Mouse (Mus musculus) urinary bladder, adult 2 months (tissue): ENCODE results near the gene Susd3. TPM values are rescaled to one million over a fixed set of nuclear protein-coding genes. Genes with fewer than 3 reads are reported as not detected.
A peak's percentile ranks its signal among the peaks of the same experiment; 100 is the strongest.

ENCODE experiments used
- DNase-seq: peaks from one replicate; pipeline ENCODE4 v3.0.0; 2022; ENCODE audit warnings: low spot score
- polyA plus RNA-seq: library from polyadenylated mRNA; depleted of rRNA; stranded (reverse); fragments of >200 nt; gene quantifications from 2 replicates; pipeline ENCODE4 v1.2.3, GENCODE M21; 2012

The Susd3 gene
- polyA plus RNA-seq, 1 experiment = 2.6 TPM

DNA sequence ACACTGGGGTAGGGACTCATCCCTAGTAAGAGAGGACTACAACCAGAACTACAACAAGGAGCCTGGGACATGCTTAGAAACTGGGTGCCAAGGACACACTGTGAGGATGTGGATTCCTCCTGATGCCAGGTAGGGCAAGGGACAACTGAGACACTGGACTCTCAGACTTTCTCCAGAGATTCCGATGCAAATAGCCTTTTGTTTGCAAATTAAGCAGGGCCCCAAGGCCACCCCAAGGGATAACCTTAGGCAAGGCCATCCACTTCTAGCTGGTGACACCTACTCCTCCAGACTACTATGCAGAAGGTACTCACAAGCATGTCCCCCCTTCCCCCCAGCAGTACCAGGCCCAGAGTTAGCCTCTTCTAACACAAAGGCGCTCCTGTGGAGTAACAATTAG is 1.9 kb downstream of the Susd3 start:
- no peak for DNase-seq

DNA sequence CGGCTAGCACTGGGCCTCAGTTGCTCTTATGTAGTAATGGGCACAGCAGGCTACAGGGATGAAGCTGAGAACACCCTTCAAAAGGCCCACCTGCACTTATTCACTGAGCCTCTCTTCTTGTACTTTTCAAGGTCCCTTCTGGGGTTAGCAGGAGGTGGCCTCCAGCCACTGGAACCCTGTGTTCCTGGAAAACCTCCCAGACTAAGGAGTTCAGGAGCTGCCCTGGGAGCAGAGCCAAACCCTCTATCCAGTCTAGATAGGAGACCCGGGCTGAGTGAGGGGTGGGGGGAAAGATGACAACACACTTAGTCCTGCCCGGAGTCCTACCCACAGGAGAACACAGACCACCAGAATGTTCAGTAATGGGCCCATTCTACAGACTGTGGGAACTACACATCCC is 2.5 kb downstream of the Susd3 start:
- DNase-seq = no peak

DNA sequence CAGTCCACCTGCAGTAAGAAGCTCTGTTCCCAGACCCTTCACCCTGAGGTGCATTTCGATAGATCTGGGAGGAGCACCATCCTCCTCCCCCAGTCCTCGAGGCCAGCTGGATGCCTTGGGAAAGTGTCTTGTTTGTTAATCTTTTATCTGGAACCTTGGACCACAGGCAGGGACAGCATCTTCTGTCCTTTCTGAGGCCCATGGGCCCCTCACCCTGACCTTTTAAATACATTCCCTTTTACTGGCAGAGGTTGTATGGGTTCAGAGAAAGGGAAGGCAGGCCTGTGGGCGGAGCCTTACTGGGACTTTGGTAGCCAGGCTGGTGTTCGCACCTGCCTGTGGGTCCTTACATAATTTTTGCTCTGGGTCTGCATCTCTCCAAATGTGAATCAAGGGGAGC is 3.3 kb downstream of the Susd3 start:
- DNase-seq = no peak

DNA sequence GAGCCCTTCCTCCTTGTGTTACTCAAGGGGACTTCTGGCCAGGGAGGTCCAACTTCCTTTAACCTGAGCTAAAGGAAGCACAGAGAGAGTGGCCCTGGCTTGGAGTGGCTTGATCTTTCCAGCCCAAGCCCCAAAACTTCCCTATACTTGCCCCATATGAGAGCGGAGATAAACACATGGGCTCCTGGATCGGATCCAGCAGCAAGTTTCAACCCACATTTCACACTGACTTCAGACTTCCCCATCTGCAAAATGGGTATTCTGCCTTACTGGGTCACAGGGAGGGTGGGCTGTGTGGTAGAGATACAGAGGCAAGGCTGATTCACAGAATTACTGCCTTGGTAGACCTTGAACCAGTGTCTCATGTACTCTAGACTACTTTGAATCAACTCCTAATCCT is 5.0 kb downstream of the Susd3 start:
- DNase-seq = no peak

DNA sequence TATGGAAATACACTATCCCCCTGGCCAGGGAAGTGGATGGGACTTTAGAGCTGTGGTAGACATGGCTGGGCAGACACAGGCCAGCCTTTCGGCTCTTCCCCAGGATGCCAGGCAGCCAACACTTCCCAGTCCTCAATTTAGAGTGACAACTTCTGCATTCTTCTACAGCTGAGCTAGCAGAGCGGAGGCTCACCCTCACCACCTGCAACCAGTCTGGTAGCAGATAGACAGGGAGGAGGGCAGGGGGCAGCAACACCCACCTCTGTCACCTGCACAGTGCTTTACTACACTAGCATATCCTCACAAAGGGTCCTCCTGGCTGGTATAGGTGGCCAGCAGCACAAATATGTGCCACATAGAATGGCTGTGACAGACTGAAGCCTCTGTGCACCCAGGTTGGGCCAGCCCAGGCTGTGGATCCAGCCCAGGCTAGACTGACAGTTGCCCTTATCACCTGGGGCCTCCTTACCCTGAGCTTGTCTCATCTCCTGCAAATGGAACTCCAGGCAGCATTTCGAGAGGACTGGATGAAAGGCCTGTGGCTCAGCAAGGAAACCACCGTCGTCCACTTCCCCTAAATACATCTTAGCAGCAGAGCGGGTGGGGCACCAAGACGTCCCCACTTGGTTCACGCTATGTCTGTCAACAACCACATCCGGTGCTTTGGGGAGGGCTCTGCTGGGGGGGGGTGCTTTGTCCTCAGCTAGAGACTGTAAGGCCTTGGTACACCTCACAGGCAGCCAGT is 6.0 kb downstream of the Susd3 start:
- no peak for DNase-seq

DNA sequence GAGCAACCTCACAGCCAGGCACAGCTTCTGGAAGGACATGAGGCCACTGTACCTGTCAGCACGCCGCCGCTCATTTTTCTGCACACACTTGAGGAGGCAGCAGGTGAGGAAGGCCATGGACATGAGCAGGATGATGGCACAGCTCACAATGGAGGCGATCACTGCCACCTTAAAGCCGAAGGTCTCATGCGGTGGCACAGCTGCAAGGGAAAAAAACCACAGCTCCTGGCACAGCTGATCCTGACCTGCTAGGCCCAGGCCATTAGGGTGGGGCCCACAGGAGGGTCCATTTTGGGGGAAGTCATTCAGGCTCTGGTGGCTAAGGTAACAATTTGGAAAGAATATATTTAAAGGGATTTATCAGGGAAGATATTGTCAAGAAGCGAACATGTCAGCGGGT is 9.8 kb downstream of the Susd3 start:
- DNase-seq = no peak

DNA sequence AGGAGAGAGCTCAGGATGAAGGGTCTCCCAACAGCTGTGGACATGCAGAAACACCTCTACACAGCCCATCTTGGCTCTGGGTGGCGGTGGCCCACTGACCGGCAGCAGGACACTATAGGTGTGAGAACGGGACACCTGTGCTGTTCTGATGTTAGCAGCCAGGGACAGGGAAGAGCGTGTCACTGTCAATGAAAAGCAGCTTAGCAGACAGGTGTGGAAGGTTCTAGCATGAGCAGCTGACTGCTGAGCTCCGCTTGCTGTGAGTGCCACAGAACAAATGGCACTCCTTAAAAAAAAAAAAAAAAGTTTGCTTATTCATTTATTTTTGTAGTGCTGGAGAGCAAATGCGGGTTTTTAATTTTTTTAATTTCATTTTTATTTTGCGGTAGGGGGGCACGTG is 10.9 kb downstream of the Susd3 start:
- DNase-seq = no peak

DNA sequence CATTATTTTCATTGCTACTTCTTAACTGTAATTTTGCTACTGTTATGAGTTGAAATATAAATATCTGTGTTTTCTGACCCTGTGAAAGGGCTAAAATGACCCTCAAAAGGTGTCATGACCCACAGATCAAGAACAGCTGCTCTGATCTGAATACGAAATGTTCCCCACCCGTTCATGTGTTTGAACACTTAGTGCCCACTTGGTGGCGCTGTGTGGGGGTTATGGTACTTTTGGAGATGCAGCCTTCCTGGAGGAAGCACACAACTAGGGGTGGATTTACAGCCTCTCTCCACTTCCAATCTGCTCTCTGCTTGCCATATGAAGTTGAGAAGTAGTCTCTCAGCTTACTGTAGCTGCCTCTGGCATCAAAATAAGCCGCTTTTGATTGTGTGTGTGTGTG is 13.8 kb downstream of the Susd3 start:
- DNase-seq = no peak

DNA sequence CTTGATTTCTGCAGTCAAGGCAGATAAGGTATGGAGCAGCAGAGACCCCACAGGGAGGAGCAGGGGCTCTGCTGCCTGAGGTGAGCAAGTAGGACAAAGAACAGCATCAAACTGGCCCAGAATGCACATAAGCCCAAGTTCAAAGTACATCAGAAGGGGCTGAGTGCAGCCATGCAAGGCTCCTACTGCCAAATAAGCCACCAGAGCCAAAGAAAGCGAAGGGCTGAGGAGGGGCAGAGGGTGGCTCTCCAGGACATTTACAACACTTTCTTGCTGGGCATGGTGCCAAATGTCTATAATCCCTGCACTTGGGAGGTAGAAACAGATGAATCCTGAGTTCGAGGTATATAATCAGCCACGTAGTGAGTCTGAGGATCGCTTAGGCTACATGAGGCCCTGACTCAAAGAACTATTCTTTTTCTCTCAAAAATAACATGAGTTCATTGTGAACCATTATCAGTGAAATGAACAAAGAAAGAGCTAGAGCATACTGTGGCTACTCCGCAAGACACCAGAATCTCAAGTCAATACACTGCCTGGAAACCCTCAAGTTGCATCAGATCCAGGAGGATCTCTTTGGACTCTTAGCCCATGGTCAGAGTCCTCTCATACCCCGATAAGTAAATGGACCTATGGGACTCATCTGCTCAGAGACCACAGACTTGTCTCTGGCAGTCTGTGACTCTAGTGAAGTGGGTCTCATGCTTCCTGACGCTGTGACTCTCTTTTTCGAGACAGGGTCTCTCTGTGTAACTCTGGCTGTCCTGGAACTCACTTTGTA is 14.5 kb downstream of the Susd3 start:
- no peak for DNase-seq

DNA sequence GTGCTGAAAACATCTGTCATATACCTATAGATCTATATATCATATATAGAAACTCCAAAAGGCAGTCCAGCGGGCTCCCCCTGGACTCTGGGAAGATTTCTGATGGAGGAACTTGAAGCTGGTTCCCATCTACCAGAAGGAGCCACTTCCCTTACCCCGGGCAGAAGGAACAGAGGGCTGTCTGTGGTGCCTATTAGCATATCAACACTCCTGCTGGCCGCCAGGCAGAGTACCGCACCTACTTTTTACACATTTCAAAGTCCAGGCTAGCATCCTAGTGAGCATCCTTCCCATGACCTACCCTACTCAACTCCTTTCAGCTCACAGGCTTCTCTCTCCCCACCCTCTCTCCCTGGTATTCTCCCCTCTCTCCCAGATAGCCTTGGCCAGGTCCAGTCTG is 22.9 kb downstream of the Susd3 start:
- no peak for DNase-seq

DNA sequence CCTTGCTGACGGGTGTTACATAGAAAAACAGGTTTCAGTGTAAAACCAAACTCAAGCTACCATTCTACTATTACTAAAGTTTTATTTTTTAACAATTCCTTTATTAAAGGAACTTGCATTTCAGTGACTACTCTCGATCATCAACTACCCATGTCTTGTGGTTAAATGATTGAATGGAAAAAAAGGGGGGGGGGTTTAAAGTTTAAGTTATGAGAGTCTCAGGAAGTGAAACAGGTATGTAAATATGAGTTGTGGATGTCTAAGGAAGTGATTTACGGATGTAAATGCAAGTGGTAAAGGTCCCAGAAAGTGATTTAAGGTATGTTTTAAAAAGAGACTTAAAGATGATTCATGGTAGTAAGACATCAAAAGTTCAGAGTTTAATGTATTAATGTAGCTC is 23.3 kb downstream of the Susd3 start:
- DNase-seq = no peak

DNA sequence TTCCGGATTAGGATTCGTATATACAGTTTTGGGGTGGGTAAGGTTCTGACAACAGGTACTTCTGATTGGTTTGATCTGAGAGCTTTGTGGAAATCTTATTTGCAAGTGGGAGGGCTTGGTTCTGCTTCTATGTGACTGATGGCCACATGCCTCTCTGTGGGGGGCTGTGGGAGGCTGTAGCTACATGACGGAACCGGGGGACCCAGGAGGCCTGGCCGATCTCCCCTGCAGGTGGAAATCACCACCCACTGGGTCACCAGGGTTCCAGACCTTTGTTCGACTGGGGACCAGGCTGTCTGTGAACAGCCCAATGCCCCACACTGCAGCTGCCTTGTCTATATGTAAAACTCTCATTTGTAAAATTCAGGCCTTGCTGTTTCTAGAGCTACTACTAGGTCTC is 23.8 kb downstream of the Susd3 start:
- no peak for DNase-seq

DNA sequence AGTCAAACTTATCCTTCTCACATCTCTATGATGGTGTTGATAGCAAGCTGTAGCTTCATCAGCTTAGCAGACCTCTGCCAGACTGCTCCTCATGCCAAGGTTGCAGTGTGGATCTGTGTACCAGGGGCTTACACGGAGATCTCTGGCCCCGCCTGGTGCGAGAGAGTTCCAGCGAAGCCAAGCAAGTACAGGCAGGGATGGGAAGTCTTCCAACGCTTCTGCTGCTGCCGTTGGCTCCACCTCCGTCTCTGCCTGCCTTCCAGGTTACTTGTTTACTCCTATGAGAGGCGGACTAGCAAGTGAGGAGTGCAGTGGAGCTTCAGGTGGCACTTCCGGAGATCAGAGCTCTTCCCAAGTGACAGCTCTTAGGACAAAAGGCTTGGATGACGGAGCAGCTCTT is 24.2 kb downstream of the Susd3 start:
- no peak for DNase-seq

DNA sequence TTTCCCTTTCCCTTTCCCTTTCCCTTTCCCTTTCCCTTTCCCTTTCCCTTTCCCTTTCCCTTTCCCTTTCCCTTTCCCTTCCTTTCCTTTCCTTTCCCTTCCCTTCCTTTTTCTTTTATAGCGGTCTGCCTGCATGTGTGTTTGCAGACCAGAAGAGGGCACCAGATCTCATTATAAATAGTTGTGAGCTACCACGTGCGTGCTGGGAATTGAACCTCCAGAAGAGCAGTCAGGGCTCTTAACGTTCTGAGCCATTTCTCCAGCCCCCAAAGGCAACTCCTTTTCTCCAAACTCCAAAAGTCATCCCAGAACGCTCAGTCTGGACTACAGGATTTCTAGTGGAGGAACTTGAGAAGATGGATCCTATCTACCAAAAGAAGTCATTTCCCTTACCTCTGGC is 27.6 kb downstream of the Susd3 start:
- DNase-seq = no peak

DNA sequence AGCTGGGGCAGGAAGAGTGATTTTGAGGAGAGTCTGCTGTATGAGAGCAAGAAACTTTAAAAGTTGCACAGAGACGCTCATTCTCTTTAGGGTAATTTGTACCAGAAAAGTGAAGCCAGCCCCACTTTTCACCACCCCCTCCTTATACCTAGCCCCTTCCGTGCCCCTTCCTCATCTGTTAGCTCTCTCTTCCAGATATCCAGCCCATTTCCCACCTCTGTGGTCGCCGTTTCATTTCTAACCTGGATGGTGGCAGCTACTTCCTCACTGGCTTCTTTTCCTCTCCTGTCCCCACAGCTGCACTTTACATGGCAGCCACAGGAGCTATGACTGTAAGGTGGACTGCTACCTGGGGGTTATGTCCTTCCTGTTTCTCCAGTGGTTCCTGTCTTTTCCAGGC is 29.1 kb downstream of the Susd3 start:
- DNase-seq = no peak

DNA sequence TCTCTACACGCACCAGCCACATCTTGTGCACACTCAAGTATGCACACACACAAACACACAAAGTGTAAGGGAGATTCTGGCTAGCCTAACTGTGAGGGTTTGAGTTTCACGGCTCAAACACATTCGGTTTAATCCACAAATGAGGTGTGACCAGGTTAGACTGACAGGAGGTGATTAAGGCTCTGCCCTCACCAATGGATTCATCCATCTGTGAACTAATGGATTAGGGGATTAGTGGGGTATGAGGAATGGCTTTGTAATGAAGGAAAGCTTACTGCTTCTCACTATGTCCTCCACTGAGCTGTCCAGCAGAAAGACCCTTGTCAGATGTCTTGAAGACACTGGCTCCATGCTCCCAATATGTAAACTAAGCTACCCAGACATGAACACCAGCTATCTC is 29.9 kb downstream of the Susd3 start:
- no peak for DNase-seq

DNA sequence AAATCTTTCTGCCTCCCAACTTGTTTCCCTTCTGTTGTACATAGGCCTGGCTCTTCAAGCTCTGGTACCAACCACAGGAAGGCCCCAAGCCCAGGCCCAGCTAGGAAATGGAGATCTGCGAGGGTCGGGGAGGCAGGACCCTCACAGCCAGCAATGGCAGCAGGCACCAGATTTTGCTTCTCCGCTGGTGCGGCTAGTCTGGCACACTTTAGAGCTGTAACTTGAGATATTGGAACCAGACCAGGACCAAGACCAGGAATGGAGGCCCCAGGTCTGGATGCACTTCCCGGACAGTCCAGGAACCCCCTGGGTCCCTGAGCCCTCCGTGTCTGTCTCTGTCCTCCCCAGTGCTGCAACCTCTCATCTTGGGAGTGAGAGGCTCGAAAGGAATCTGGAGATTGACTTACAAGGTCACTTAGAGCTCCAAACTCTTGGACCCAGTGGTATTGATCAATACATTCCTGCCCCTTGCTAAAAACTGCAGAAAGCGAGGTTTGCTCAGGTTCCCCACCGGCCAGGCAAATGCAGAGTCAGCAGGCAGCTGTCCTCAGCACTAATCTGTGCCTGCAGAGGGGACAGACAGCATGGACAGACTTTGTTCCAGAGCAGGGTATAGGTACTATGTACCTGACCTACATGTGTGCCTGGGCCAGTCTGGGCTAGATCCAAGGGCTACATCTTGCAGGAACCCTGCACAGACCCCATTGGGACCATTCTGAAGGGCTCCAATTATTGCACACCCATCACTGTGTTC is 31.5 kb downstream of the Susd3 start:
- no peak for DNase-seq

DNA sequence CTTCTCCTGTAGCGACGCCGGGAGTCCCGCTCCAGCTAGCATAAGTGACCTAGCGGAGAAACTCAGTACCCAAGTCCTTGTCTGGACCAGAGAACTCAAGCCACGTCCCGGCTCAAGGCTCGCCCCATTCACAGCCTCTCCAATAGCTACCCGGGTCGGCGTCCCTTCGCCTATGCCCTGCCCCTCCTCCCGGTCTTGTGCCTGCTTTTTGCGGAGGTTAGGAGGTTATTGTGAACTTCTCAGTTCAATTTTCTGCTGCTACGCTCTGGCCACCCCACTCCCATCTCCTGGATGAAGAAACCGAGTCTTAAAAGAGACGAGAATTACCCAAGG is 32.3 kb downstream of the Susd3 start:
- DNase-seq = no peak

DNA sequence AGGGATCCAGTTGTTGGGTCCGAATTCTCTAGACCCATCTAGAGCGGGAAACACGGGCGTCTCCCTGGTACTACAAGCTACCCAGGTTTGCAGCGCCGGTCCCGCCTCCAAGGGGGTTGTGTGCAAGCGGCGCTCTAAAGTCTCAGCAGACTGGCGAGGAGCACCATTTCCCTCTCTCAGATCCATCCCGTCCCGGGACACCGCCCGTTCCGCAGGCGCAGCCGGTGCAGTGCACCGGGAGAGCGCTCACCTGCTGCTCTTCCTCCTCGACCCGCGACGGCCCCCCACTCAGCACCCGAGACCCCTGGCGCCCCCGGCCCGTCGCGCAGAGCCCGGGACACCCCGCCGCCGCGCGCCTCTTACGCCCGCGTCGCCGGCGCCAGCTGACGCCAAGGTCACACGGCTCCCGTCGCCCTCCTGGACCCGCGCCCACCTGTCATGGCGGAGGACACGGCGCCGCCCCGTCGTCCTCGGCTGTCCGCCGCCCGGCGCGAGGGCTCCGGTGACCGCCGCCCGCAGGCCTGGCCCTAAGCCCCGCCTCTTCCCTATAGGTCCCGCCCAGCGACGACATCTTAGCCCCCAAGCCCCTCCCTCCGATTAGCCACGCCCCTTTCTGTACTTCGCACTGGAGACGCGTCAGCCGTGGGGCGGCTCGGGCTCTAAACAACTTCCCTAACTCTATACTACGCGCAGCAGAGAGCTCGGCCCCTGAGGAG is 32.8 kb downstream of the Susd3 start, which contains the start of gene Card19:
Card19 (minus strand) TSS at position 534 of the 716 bp plus-strand sequence.
- DNase-seq = peak; percentile 87

DNA sequence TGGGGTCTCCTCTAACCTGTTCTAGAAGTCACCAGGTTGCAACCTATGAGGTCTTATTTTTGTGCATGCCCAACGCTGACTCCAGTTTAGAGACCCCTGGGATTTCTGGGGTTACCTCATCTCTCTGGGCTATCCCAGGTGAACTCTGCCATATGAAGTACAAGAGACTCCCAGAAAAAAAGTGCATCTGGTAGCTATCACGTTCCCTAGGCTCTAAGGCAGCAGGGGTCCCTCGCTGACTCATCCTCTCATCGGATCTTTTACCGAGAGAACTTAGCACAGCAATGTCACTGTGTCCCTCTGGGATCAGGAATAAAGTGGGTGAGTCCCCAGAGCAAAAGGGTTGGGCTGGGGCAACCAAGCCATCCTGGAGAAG is 33.4 kb downstream of the Susd3 start:
- DNase-seq = no peak

DNA sequence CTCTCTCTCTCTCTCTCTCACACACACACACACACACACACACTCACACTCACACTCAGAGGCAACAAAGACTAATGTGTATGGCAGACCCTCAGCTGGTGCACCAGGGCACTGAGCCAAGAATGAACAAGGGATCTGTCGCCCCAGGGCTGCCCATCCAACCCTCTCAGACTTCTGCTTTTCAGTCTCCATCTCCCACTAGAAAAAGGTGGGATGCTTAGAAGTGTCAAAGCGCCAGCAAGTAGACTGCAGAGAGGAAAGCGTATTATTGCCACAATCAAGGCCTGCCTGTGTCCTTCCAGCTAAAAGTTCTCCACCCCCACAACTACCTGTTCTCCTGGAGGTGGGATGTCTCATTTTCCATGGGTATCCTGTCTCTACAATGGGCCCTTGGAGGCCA is 34.1 kb downstream of the Susd3 start:
- no peak for DNase-seq

DNA sequence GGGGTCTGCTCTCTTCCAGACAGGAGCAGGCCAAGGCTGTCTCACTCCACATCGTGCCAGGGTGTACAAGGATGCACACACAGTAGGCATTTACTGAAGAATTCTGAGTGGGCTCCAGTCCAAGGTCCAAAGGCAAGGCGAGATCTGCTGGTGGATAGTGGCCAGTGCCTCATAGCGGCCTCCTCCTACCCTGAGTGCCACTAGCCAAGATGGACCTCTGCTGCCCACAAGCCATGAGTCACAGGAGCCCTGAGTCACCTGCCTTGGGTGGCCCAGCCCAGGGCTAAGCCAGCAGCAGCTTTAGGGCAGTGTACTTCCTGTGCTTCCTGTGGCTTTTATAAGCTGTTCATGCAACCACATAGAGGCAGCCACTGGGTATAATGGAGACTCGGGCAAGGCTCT is 35.0 kb downstream of the Susd3 start:
- no peak for DNase-seq
